Mouse (Mus musculus) megakaryocyte, embryonic 14.5 days (primary cell): ENCODE results near the gene Fbxo44.

ENCODE experiments used
- FLI1 ChIP-seq: IDR thresholded peaks from 2 replicates; pipeline ENCODE4 v1.6.1; 2012; ENCODE audit warnings: low read length, inconsistent platforms, mixed read lengths
- GATA1 ChIP-seq: IDR thresholded peaks from 3 replicates; pipeline ENCODE4 v1.6.1; 2012; ENCODE audit warnings: mixed read lengths, low read length, inconsistent platforms, borderline replicate concordance

DNA sequence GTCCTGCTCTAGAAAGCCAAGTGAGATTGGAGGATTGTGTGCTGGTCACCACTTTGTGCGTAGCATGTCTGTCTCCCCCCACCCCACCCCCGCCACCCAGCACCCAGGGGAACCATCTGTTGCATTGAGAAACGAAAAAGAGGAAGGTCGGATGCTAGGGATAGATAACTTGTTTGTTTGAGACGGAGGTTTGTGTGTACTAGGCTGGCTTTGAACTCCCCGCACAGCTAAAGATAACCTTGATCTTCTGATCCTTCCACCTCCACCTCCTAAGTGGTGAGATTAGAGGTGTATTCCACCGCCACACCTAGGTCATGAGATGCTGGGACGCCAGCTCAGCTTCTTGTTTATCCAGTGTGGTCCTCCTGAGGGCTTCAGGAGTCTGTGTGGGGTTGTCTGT is 25.3 kb downstream of the Fbxo44 start:
- TF ChIP-seq FLI1 (no peak), GATA1 (no peak)
